Mouse (Mus musculus): ENCODE results near the gene Gm9040. TPM values are rescaled to one million over a fixed set of nuclear protein-coding genes. Genes with fewer than 3 reads are reported as not detected.

Gene Gm9040
- not detected in 2 replicates for total RNA-seq (2023)

DNA sequence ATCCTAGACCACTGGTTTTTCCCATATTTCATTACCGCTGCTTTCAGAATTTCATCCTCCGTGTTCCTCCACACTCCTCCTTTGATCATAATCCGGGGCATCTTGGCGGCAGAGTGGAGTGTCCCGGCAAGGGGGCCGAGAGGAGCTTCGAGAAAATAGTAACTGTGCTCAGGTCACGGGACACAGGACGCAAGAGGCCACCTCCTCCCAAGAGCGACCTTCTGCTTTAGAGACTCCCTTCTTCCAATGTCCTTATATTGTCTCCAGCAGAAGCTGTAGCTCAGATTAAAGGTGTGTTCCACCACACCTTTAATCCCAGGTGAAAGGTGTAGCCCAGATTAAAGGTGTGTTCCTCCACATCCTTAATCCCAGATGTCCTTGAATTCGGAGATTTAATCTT lies at the start of gene Gm9040:
Gene Gm9040 (minus strand): TSS at position 101 of the 400 bp plus-strand sequence.

DNA sequence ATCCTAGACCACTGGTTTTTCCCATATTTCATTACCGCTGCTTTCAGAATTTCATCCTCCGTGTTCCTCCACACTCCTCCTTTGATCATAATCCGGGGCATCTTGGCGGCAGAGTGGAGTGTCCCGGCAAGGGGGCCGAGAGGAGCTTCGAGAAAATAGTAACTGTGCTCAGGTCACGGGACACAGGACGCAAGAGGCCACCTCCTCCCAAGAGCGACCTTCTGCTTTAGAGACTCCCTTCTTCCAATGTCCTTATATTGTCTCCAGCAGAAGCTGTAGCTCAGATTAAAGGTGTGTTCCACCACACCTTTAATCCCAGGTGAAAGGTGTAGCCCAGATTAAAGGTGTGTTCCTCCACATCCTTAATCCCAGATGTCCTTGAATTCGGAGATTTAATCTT lies 27.2 kb upstream of the Gm9040 start, which contains the start of gene Gm9049:
Gene Gm9049 (minus strand): TSS at position 101 of the 400 bp plus-strand sequence.

DNA sequence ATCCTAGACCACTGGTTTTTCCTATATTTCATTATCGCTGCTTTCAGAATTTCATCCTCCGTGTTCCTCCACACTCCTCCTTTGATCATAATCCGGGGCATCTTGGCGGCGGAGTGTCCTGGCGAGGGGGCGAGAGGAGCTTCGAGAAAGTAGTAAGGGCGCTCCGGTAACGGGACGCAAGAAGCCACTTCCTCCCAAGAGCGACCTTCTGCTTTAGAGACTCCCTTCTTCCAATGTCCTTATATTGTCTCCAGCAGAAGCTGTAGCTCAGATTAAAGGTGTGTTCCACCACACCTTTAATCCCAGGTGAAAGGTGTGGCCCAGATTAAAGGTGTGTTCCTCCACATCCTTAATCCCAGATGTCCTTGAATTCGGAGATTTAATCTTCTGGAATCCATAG lies 21.8 kb upstream of the Gm9040 start, which contains the start of gene Gm9048:
Gene Gm9048 (minus strand): TSS at position 101 of the 400 bp plus-strand sequence.

DNA sequence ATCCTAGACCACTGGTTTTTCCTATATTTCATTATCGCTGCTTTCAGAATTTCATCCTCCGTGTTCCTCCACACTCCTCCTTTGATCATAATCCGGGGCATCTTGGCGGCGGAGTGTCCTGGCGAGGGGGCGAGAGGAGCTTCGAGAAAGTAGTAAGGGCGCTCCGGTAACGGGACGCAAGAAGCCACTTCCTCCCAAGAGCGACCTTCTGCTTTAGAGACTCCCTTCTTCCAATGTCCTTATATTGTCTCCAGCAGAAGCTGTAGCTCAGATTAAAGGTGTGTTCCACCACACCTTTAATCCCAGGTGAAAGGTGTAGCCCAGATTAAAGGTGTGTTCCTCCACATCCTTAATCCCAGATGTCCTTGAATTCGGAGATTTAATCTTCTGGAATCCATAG lies 16.4 kb upstream of the Gm9040 start, which contains the start of gene Gm9046:
Gene Gm9046 (minus strand): TSS at position 101 of the 400 bp plus-strand sequence.

DNA sequence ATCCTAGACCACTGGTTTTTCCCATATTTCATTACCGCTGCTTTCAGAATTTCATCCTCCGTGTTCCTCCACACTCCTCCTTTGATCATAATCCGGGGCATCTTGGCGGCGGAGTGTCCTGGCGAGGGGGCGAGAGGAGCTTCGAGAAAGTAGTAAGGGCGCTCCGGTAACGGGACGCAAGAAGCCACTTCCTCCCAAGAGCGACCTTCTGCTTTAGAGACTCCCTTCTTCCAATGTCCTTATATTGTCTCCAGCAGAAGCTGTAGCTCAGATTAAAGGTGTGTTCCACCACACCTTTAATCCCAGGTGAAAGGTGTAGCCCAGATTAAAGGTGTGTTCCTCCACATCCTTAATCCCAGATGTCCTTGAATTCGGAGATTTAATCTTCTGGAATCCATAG lies 11.0 kb upstream of the Gm9040 start, which contains the start of gene Gm9045:
Gene Gm9045 (minus strand): TSS at position 101 of the 400 bp plus-strand sequence.

DNA sequence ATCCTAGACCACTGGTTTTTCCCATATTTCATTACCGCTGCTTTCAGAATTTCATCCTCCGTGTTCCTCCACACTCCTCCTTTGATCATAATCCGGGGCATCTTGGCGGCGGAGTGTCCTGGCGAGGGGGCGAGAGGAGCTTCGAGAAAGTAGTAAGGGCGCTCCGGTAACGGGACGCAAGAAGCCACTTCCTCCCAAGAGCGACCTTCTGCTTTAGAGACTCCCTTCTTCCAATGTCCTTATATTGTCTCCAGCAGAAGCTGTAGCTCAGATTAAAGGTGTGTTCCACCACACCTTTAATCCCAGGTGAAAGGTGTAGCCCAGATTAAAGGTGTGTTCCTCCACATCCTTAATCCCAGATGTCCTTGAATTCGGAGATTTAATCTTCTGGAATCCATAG lies 5.5 kb upstream of the Gm9040 start, which contains the start of gene Gm9044:
Gene Gm9044 (minus strand): TSS at position 101 of the 400 bp plus-strand sequence.

DNA sequence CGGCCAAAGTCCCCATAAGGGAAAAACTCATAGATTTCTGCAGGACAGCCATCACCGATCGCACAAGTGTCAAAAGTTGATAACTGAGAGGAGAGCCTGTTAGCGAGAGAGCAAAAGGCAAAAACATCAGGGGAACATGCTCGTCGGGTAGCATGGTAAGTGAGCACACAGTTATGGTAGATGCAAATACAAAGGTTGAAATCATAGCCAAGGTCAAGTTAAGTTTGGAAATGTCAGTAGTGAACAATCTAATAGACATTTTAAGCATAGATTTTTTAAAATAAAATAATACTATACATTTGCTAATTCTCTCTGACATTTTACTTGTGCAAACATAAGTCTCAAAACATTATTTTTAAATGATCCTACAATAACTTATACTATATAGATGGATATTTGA lies 31.8 kb downstream of the Gm9040 start, which contains the start of gene Iltifb:
Gene Iltifb (minus strand): TSS at position 101 of the 400 bp plus-strand sequence.

Other genes with a start within 250 kb of the Gm9040 start
- 10.0 and 18.6 TPM in 2 replicates for gene Mdm1, start 185.2 kb downstream of the Gm9040 start, total RNA-seq (2023)
- not detected in 2 replicates for gene Il22, start 122.0 kb downstream of the Gm9040 start, total RNA-seq (2023)
- 0.50 and 0.76 TPM in 2 replicates for gene Gm32717, start 86.2 kb downstream of the Gm9040 start, total RNA-seq (2023)
- 0.50 and 0.76 TPM in 2 replicates for gene Gm32802, start 68.3 kb downstream of the Gm9040 start, total RNA-seq (2023)
- gene Iltifb, start 31.9 kb downstream of the Gm9040 start, total RNA-seq (2023) = not detected in 2 replicates
- gene Gm9044, start 5.4 kb upstream of the Gm9040 start, total RNA-seq (2023) = not detected in 2 replicates
- gene Gm9045, start 10.9 kb upstream of the Gm9040 start, total RNA-seq (2023) = not detected in 2 replicates
- gene Gm9046, start 16.3 kb upstream of the Gm9040 start, total RNA-seq (2023) = not detected in 2 replicates
- not detected in 2 replicates for gene Gm9048, start 21.7 kb upstream of the Gm9040 start, total RNA-seq (2023)
- not detected in 2 replicates for gene Gm9049, start 27.1 kb upstream of the Gm9040 start, total RNA-seq (2023)
- not detected in 2 replicates for gene Ifng, start 114.1 kb upstream of the Gm9040 start, total RNA-seq (2023)